Mouse (Mus musculus) kidney, adult 2 months (tissue): Measurements from ENCODE around the gene Fam160a1.

Source experiments
- CTCF ChIP-seq: fragments of 200-500 bp; conservative IDR thresholded peaks from 2 replicates; pipeline ENCODE4 v1.5.1; 2011; ENCODE audit warnings: low read depth, mild to moderate bottlenecking, control low read depth, low read length, moderate library complexity, mixed read lengths; ENCODE audit not compliant: insufficient read depth, insufficient read length
- POLR2A ChIP-seq: fragments of 200-500 bp; IDR thresholded peaks from one replicate; pipeline ENCODE4 v1.6.1; 2011; ENCODE audit warnings: low read depth, low read length, control low read depth

- TF ChIP-seq CTCF (no peak), POLR2A (no peak)
These were observed 33.0 kb upstream of the Fam160a1 start for GRCm38 (mm10) chr3:85850079-85850478.
